Mouse (Mus musculus) retina, adult 2 months (tissue): ENCODE results near the gene Oaz2.

Source experiments
- DNase-seq: peaks from one replicate; pipeline ENCODE4 v3.0.0-alpha.2; 2012; ENCODE audit warnings: low read depth, low spot score

The Oaz2 gene

DNA sequence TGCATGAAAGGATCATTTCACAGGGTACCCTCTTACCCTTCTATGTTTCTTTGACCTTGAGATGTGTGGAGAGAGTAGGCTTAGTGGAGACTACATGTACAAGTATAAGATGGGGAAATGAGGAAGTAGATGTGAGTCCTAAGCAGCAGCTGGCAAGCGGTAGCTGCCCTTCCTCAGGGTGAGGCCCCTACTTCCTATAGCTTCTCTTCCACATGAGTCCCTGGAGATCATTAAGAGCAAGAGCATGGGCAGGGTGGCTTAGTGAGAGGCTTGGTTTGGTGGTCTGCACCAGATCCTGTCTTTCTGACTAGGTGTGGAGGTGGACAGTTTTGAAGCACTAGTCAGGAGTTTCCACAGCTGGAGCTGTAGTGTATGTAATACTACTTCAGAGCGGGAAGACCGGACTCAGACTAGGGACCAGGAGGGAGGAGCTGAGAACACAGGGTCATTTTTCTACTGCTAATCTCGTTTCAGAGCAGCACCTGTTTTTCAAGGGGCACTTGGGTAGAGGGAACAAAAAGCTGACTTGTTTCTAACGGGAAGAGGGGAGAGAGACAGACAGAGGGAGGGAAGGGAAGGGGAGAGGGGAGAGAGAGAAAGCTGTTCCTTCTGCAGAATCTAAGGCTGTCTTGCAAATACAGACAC is 25.3 kb downstream of the Oaz2 start:
- no peak for DNase-seq

DNA sequence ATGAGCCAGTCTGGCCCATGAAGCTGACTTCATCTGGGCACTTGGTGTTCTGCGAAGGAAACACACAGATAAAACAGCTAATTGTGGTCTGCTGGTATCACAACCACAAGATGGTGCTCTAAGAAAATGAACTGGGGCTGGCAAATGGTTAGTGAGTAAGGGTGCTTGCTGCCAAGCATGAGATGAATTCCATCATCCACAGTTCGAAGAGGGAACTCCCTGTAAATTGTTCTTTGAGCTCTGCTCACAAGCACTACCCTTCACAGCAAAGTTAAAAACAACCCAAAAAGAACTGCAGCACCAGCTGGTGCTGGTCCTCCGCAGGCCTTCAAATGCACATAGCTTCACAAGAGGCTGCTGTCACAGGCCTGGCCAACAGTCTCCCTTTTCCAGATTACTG is 27.8 kb downstream of the Oaz2 start:
- no peak for DNase-seq

DNA sequence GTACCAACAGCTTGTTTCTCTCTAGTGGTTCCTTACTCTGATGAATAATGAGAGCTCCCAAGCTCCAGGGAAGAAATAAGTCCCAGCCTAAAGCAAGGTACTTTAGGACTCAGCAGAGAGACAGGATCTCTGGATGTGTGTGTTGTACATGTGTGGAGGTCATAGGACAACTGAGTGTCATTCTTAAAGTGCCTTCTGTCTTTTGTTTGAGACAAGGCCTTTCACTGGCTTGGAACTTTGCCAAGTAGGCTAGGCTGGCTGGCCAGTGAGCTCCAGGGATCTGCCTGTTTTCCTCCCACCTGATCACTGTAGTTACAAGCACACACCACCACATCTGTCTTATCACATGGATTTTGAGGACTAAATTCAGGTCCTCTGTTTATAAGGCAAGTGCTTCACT is 28.5 kb downstream of the Oaz2 start:
- no peak for DNase-seq

DNA sequence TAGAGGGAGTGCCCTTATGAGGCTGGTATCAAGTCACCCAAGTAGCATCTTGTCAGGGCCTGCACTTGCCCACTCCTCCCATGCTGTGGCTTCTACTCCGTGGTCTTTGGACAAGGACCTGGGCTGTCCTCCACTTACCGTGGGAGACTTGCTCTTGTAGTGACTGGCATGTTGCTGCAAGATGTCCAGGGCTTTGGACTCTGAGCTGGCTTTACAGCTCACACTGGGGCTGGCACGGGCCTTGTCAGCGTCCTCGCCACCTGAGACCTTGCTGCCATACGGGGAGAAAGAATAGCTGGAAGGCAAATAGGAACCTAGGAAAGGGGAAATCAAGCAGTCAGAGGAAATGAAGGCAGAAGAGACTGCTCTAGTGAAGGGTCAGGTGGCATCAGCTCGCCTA is 29.6 kb downstream of the Oaz2 start:
- no peak for DNase-seq

DNA sequence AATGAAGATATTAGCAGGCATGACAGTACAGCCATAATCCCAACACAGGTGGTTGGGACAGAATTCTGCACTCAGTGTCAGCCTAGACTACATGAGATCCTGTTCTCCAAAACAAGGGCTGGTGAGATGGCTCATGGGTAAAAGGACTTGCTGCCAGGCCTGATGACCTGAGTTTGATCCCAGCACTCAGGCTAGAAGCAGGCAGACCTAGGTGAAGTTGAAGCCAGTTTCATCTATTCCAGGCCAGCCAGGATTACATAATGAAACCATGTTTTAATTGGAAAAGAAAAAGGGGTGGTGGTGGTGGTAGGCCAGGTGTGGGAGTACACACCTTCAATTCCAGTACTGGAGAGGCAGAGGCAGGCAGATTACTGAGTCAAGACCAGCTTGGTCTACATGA is 30.2 kb downstream of the Oaz2 start:
- no peak for DNase-seq

DNA sequence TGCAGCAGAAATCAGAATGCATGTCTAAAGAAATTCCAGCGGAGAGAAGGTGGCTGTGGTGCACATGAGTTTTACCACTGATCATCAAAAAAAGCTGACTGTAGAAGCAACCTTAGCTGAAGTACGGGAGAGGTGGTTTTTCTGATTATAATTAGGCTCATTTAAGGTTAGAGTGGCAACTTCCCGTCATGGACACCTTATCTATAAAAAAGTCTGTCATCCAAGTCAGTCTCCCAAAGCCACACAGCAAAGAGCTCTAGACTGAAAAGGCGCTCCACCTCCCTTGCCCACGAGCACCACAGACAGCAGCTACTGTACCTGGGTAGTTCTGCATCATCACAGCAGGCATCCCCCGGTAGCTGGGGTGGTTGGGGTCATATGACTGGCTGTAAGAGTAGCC is 32.7 kb downstream of the Oaz2 start:
- DNase-seq: no peak

DNA sequence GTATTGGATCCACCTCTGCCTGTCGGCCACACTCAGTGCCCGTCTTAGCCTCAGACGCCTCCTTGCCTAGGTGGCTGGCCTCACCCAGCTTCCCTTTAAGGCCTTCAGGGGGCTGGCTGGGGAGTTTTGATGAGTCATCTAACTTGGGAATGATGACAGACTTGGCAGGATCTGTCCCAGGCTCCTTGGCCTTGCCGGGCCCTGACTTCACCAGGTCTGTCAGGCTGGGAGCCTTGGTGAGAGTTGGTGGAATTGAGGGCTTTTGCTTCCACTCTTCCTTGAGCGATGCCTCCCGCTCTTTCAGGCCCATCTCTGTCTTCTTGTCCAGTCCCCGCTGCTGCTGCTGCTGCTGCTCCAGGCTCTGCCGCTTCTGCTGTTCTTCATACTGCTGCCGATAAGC is 34.5 kb downstream of the Oaz2 start:
- no peak for DNase-seq

DNA sequence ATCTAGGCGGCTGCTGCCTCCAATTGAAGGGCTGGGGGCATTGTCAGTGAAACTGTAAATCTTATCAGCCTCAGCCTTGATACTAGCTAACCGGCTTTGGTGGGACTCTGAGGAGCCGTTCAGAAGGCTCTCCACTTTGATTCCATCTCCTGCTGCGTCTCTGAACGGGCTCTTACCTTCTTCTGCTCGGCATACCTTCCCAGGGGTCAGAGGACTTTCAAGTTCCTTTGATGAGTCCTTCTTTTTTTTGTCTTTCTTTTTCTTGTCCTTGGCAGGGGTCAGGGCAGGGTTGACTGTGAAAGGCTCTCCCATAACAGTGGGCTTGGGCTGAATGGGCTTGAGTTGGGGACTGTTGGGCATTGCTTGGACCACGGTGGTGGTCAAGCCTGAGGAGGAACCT is 35.4 kb downstream of the Oaz2 start:
- DNase-seq: no peak

DNA sequence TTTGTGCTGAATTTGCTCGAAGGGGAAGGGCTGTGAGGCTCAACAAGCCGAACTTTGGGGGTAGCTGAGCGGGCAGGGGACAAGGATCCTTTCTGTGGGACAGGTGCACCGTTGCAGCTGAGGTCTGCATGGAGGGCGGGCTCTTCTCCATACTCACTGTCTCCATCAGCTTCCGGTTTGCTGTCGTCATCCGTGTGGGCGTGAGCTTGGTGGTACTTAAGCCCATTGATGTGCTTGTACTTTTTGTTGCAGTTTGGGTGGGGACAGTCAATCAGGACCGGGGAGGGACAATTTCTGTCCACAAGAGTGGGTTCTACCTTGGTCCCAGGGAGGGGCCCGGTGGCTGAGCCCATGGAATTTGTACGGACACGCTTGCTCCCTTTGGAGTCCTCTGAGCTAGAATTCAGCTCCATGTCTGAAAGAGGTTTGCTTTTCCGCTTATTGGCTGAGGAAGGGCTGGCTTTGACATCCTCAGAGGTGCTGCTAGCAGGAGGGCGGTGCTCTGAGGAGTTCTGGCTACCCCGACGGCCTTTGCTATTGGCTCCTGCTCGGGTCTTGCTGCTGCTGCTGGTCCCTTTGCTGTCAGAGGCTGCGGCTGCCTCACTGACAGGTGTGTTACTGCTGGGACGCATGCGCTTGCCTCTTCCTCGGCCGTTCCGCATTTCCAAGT is 36.3 kb downstream of the Oaz2 start:
- no peak for DNase-seq

DNA sequence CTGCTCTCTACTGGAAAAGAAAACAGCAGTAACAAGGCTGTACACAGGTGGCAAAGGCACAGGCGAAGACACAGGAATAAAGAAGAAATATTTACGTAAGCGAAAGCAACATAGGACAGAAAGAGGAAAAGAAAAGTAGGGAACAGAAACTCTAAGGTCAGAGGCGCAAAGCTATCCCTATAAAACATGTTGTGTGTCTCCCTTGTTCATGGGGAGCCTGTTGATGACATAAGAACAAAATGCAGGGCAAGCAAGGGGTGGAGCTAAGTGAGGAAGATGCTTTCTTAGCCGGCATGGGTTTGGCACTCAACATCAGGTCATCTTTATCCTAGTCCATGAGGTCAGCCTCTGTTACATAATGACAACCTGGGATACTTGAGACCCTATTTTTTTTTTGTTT is 50.4 kb downstream of the Oaz2 start:
- no peak for DNase-seq

DNA sequence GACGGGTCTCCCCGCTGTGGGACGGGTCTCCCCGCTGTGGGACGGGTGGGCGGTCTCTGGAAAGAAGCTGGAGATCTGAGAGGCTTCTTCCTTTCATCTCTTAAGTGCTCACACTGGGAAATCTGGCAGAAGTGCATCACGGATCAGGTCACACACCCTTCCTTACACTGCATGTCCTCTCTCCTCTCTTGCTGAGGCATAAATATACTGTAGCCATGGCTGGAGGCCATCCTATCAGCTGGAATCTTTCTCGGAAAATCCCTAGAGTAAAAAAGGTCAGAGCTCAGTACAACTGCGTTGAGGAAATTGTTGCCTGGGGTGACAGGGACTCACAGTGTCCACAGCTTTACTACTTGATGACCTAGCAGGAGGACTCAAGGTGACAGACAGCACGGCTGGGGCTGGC is 53.4 kb downstream of the Oaz2 start:
- DNase-seq: no peak

DNA sequence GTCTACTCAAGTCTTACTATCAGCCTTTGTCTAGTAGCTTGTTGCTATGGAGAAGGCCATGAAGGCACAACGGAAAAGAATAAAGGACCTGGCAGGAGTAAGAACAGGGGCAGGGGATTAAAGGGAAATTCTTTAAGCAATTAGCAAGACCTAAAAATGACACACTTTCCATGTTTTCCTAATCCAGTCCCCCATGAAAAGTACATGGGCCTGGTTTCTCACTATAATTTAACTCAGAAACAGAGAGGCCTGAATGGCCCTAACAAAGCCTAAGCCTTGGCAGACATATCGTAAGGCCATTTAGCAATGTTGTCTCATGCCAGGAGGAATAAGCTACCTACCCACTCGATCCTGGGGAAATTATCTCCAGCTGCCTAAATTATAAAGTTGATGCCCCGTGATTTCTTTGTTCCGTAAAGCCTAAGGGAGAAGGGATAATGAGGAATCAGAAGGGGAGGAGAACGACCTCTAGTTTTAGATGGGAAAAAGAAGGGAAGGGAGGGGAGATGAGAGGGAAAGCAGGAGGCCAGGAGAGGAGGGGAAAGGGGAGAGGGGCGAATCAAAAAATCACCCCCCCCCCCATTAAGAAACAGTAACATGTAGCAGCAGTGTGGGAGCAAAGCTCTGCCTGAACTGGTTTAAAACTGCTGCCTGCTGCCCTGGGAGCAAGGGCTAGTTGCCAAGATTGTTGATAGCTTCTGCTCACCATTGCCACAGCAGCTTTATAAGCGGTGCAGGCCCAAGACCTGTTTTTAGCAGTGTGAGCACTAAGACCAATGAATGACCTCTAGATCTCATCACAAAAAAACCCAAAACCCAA is 56.9 kb downstream of the Oaz2 start:
- no peak for DNase-seq

DNA sequence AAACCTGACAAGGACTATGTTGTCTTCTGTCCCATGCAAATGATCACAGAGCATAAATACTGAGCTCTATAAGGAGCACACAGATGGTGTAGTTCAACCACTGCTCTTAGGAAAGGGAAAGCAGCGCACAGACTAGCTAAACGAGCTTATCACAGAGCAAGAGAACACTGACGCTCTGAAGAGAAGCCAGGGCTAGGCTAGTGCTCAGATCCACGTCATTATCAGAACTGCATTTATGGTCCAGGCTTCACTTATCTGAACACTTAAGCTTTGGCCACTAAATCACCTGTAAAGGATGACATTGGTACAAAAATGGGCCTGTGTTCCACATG is 57.5 kb downstream of the Oaz2 start:
- no peak for DNase-seq

DNA sequence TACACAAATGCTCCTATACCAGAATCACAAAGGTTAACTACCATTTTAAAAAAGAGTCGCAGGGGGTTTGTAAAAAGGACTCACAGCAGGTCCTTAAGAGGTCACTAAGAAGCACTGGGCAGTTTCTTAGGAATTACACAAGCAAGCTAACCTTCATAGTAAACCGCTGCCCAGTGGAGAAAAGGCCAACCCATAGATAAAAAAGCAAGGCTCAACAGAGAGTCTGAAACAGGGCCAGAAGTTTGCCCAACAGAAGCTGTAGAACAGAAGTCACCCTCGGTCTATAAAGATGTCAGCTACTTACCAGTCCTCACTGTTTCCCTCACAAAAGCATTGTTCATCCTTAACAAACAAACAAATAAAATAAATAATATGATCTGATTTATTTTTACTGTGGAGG is 58.6 kb downstream of the Oaz2 start:
- DNase-seq: no peak

DNA sequence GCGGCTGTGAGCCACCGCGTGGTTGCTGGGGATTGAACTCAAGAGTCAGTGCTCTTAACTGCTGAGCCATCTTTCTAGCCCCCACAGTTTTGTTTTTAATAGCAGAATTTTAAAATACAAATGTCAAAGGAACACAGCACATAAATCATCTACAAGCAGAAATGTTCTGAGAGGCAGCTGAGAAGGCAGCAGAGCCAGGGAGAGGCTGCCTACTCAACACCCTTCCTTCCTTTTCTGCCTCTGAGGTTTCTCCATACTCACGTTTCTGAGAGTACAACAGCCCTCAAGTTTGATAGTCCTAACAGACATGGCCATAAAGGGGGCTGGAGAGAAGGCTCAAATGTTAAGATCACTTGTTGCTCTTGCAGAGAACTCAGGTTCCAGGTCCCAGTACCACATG is 59.7 kb downstream of the Oaz2 start:
- no peak for DNase-seq

DNA sequence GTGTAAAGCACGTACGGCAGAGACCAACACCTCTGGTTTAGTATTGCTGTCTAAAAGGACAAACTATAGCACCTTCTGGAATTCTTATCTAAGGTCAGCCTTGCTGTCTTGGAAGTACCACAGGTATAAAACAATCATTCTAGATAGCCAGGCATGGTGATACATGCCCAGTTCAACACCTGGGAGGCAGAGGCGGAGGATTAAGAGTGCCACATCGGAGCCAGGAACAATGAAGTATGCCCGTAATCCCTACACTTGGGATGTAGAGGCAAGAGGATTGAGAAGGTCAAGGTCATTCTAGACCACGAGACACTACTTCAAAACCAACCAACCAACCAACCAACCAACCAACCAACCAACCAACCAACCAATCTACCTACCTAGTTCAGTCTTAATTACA is 60.8 kb downstream of the Oaz2 start:
- no peak for DNase-seq

DNA sequence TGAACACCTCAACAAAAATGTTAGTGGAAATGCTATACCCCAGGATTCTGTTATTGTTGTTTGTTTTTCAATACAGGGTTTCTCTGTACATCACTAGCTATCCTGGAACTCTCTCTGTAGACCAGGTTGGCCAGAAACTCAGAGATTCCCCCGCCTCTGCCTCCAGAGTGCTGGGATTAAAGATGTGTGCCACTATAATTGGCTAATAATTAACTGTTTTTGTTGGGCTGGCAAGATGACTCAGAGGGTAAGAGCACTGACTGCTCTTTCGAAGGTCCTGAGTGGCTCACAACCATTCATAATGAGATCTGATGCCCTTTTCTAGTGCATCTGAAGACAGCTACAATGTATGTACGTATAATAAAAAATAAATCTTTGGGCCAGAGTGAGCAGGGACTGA is 67.1 kb downstream of the Oaz2 start:
- no peak for DNase-seq
